Mouse (Mus musculus): Measurements from ENCODE around the gene Gm49396. TPM values are rescaled to one million over a fixed set of nuclear protein-coding genes. Genes with fewer than 3 reads are reported as not detected.
A peak's percentile ranks its signal among the peaks of the same experiment; 100 is the strongest.

Gene Gm49396
- polyA plus RNA-seq, 1 experiment from 2014 or later, result 12.4 TPM

DNA sequence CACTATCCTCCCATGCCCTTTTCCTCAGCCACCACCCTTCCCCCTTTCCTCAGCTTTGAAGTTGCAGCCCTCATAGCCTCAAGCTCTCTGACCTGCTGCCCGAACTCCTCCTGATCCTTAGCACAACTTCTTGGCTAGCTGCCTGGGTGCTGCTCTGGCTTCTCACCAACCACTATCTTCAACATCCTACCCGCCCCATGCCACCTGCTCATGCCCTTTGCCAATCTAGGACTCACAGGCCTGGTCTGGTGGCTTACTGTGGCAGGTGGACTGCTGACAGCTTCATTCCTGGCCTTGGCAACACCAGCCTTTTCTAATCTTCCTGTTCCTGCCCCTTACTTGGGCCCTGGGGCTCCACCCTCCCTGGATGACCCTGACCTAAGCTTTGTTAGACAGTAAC, 9.8 kb downstream of the Gm49396 start:
- H3K27ac ChIP-seq, result no peak overlapping the region
- 69% methylated on average over 2 of the region's 2 CpGs for WGBS
- ATAC-seq (ENCODE audit: insufficient number of reproducible peaks, low FRiP score, low TSS enrichment, low read depth), result no peak

DNA sequence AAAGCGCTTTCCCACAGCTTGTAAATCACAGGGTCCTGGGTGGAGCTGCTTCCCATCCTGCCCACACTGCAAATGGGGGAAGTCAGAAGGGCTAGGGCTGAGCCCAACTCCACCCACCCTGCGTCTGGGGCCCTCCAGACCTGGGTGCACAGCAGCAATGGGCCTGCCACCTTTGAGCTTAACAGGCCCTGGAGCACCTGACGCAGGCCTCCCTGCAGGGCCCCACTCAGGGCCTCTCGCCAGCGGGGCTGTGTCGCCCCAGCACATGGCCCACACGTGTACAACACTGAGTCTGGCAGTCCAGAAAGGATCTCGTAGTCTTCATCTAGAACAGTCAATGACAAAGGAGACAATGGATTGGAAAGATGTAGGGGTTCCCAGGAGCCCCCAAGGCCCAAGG, 16.8 kb downstream of the Gm49396 start:
- no peak for ATAC-seq (ENCODE audit: insufficient number of reproducible peaks, low FRiP score, low TSS enrichment, low read depth)
- H3K4me2 ChIP-seq, result no peak overlapping the region
- 89% methylated on average over 8 of the region's 8 CpGs for WGBS

More for the DNA sequence above, 9.8 kb downstream of the Gm49396 start:
- Histone ChIP-seq H3K9ac (no peak overlapping the region), H3K4me3 (no peak overlapping the region), H3K4me2 (no peak overlapping the region), H3K27me3 (no peaks in the 10 kb centered on the region), H3K36me3 (peaks cover 98% of the 10 kb centered on the region), H3K4me1 (no peaks in the 10 kb centered on the region), H3K9me3 (no peaks in the 10 kb centered on the region)

DNA sequence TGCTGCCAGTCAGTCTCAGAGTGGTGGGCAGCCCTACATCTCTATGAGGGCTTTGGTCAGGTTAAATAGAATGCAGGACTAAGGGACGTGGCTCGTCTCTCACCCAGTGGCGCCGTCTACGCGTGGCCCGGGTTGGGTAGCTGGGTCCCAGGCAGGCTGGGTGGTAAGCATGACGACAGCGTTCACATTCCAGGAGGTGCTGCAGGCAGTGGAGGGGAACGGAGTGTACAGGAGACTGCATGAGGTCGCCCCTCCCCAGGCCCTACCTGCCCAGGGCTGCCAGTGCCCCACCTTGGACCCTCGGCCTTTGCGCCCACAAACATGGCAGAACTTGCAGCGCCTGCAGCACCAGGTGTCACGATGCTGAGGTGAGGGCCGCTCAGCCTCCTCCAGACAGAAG, 18.4 kb downstream of the Gm49396 start:
- H3K9ac ChIP-seq, result no peak overlapping the region
- WGBS, result 92% methylated on average over 16 of the region's 16 CpGs
- H3K27ac ChIP-seq, result no peak overlapping the region
- peaks cover 99% of the 10 kb centered on the region for H3K36me3 ChIP-seq
- H3K27me3 ChIP-seq, result no peaks in the 10 kb centered on the region
- no peak for ATAC-seq (ENCODE audit: insufficient number of reproducible peaks, low FRiP score, low TSS enrichment, low read depth)
- H3K4me2 ChIP-seq, result no peak overlapping the region
- no peaks in the 10 kb centered on the region for H3K9me3 ChIP-seq
- H3K4me1 ChIP-seq, result peaks cover 4% of the 10 kb centered on the region
- H3K4me3 ChIP-seq, result no peak overlapping the region

More for the DNA sequence above, 16.8 kb downstream of the Gm49396 start:
- H3K27me3 ChIP-seq, result no peaks in the 10 kb centered on the region
- peaks cover 100% of the 10 kb centered on the region for H3K36me3 ChIP-seq
- no peak overlapping the region for H3K27ac ChIP-seq
- no peak overlapping the region for H3K4me3 ChIP-seq
- H3K9me3 ChIP-seq, result no peaks in the 10 kb centered on the region
- no peaks in the 10 kb centered on the region for H3K4me1 ChIP-seq
- H3K9ac ChIP-seq, result no peak overlapping the region

DNA sequence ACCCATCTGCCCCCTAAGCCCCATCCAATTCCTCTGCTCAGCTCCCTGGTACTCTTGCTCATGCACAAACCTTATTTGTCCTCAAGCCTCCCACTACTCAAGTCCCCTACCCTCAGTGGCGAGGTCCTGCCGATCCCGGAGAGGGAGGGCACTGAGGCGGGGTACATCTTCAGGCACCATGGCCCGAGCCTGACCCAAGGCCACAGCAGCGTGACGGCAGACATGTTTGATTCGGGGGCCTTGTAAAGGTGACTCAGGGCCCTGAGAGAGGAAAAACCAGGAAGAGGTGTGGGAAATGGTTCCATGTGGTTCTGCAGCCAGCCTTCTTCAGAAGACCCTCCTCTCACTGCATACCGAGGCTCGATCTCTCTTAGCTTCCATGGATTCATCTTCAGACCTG, 21.2 kb downstream of the Gm49396 start:
- 91% methylated on average over 10 of the region's 10 CpGs for whole genome bisulfite sequencing
- Histone ChIP-seq H3K4me3 (no peak overlapping the region), H3K9ac (no peak overlapping the region), H3K4me1 (peaks cover 16% of the 10 kb centered on the region), H3K9me3 (no peaks in the 10 kb centered on the region), H3K4me2 (no peak overlapping the region), H3K27me3 (no peaks in the 10 kb centered on the region), H3K27ac (no peak overlapping the region), H3K36me3 (peaks cover 72% of the 10 kb centered on the region)
- ATAC-seq (ENCODE audit: insufficient number of reproducible peaks, low FRiP score, low TSS enrichment, low read depth), result no peak

DNA sequence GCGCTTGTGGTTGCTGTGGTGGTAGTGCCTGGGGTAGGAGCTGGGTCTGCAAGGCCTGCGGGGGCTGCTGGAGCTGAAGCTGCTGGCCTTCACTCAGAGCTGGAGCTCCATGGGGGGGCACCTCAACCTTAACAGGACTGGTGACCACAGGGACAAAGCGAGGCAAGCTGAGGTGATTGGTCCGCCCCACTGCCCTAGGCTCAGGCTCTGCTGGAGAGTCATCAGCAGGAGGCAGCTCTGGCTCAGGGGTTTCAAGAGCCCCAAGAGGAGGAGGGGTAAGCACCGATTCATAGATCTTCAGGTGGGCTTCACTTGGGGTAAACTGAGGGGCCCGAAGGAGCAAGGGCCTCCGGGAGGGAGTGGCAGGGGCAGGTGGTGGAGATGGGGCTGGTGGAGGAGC, 22.0 kb downstream of the Gm49396 start:
- Histone ChIP-seq H3K4me1 (peaks cover 23% of the 10 kb centered on the region), H3K4me3 (no peak overlapping the region), H3K4me2 (no peak overlapping the region), H3K27me3 (no peaks in the 10 kb centered on the region), H3K27ac (no peak overlapping the region), H3K9ac (no peak overlapping the region), H3K9me3 (no peaks in the 10 kb centered on the region), H3K36me3 (peaks cover 64% of the 10 kb centered on the region)
- no peak for ATAC-seq (ENCODE audit: insufficient number of reproducible peaks, low FRiP score, low TSS enrichment, low read depth)
- WGBS, result 97% methylated on average over 7 of the region's 7 CpGs

DNA sequence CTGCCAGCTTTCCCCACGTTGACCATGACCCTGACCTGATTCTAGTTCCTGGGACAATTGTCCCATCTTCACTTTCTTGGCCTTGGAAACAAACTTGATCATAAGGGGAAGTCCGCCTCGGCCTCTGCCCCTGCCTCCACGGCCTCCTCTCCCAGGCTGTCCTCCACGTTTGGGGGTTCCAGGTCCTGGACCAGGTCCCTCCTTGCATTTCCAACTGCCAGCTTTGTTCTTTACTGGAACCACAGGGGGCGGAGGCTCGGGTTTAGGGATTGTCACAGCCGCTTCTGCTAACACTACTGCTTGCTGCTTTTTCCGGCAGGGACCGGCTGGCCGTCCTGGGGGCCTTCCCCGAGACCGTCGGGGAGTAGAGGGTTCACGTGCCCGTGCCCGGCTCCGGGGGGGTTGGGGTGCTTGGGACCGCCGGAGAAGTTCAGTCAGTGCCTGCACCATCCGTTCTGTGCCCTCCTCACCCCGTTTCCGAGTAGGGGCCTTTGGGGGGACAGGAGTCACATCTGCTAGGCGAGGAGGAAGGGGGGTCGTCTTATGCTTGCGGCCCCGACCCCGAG, 23.4 kb downstream of the Gm49396 start:
- Histone ChIP-seq H3K4me3 (0 out of 2 replicates have a peak overlapping the region, but pooled peaks have one; percentile 96), H3K27me3 (no peaks in the 10 kb centered on the region), H3K4me1 (peaks cover 27% of the 10 kb centered on the region), H3K4me2 (no peak overlapping the region), H3K27ac (no peak overlapping the region), H3K9me3 (no peaks in the 10 kb centered on the region), H3K36me3 (peaks cover 50% of the 10 kb centered on the region), H3K9ac (0 out of 2 replicates have a peak overlapping the region, but pooled peaks have one; percentile 99)
- WGBS, result 87% methylated on average over 28 of the region's 28 CpGs
- no peak for ATAC-seq (ENCODE audit: insufficient number of reproducible peaks, low FRiP score, low TSS enrichment, low read depth)

DNA sequence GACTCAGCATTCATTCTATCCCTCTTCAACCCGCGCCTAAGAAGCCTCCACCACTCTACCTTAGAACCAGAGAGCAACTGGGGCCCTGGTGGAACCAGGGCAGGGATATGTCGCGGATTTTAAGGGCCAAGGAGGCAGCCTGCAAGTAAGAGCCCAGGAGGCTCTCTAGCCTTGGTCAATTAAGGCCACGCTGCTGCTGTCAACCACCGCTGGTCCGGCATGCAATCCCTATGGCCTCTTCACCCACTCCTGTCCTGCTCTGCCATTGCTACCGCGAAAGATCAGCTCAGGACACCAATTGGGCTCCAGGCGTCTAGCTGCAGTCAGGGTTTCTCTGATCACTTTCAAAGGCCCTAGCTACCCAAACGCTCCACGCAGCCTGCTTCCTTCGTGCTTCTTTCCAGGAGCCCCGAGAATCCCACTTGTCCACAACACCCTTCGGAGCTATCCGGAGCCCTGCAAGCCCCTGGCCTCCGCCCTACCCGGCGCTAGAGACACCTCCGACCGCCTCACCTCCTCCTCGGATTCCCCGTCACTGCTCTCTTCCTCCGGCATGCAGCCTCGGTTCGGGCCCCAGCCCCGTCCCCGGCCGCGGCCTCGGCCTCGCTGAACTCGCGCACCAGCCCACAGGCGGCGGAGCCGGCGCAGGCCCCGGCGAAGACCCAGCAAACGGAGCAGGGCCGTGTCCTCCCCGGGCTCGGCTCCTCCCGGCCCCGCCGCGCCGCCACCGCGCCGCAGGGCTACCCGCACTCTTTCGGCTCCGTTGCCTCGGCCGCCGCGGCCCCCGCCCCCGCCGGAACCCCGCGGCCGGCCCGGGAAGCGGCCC, 24.9 kb downstream of the Gm49396 start:
- ATAC-seq (ENCODE audit: insufficient number of reproducible peaks, low FRiP score, low TSS enrichment, low read depth), result no peak

DNA sequence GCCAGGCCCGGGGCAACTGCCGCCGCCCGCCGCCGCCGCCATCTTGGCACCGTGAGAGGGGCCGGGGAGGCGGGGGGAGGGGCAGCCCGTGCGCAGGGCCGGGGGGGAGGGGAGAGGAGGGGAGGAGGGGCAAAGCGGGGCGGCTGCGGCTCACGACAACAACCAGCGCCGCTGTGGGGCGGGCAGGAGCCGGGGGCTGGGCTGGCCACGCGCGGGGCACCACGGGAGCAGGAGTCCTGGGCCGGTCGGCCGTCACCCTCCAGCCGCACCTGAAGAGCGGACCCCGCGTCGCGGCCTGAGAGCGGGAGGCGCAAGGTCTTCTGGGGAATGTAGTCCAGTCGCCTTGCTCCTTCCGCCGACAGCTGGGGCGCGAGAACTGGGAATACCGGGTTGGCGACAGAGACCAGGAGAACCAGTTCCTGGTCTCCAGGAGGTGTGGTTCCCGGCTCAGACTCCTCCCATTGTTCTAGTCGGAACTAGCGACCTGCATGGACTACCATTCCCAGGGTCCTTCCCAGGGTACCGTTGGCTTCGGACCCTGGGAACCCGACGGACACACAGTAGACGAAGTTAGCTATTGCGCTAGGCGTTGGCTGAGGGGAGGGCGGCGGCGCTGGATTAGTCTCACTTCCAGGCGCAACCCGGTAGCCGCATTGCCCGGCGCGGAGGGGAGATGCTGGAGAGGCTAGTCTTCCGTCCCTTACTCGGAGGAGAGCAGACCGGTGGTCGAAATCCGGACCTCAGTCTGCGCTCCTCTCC, 25.7 kb downstream of the Gm49396 start, which contains the start of gene Kmt2b:
TSS of gene Kmt2b (minus strand) at position 51 of the 759 bp plus-strand sequence.
- Histone ChIP-seq H3K9ac (peak within 1 kb of the TSS; percentile 99), H3K36me3 (peaks cover 27% of the 10 kb centered on the region), H3K4me1 (peaks cover 27% of the 10 kb centered on the region), H3K4me2 (peak within 1 kb of the TSS; percentile 87), H3K9me3 (no peaks in the 10 kb centered on the region), H3K27ac (peak within 1 kb of the TSS; percentile 94), H3K27me3 (no peaks in the 10 kb centered on the region), H3K4me3 (peak within 1 kb of the TSS; percentile 96)
- ATAC-seq (ENCODE audit: insufficient number of reproducible peaks, low FRiP score, low TSS enrichment, low read depth), result peak; percentile 96
- under 1% methylated on average over 51 of the region's 68 CpGs for WGBS

More for the DNA sequence above, 24.9 kb downstream of the Gm49396 start:
- Histone ChIP-seq H3K9ac (peak overlapping the region; percentile 99), H3K27ac (peak overlapping the region; percentile 94), H3K4me3 (peak overlapping the region; percentile 96), H3K9me3 (no peaks in the 10 kb centered on the region), H3K4me1 (peaks cover 27% of the 10 kb centered on the region), H3K36me3 (peaks cover 35% of the 10 kb centered on the region), H3K27me3 (no peaks in the 10 kb centered on the region), H3K4me2 (peak overlapping the region; percentile 87)
- WGBS, result under 1% methylated on average over 60 of the region's 67 CpGs

DNA sequence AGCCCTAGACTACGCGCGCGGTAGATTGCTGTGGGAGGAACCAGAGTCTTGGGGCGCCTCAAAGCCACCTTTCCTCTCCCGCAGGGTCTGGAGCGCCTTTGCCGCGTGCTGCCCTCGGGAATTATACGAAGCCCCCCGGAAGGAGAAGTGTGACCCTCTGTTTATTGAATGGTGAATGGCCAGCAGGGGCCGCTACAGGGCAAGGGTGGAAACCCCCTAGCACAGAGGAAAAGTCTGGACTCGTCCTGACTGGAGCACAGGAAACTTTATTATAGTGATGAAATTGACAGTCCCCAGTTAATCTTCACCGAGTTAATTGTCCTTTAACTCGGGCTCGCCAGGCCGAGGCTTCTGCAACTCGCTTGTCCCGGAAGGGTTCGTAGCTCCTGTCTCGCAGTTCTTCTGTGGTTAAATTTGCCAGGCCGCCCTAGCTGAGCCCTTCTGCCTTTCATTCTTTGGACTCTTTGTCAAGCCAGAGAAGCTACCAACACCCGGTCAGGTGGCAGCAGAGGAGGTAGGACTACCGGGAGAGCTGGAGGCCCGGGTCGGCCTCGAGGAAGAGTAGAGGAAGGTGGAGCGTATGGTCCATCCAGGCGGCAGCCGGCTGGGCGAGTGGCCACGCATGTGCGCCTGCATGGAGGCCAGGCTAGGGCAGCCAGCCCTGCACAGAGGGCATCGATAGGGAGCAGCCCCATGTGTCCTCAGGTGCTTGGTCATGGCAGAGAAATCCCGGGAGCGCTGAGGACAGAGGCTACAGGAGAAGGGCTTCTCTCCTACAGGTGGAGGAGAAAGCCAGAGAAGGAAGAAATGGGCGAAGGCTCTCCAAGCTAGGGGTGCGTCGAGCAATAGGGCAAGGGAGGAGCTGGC, 26.5 kb downstream of the Gm49396 start:
- H3K27ac ChIP-seq, result peak overlapping the region; percentile 94
- ATAC-seq (ENCODE audit: insufficient number of reproducible peaks, low FRiP score, low TSS enrichment, low read depth), result peak; percentile 42
- peak overlapping the region; percentile 96 for H3K4me3 ChIP-seq
- H3K4me2 ChIP-seq, result peak overlapping the region; percentile 77
- H3K9me3 ChIP-seq, result no peaks in the 10 kb centered on the region
- peak overlapping the region; percentile 99; the same call in 1 of the 2 replicates for H3K9ac ChIP-seq
- 0 out of 2 replicates have a peak, but pooled peaks cover 3% of the 10 kb centered on the region for H3K27me3 ChIP-seq
- H3K36me3 ChIP-seq, result peaks cover 19% of the 10 kb centered on the region
- 25% methylated on average over 39 of the region's 40 CpGs for WGBS
- peaks cover 27% of the 10 kb centered on the region for H3K4me1 ChIP-seq

DNA sequence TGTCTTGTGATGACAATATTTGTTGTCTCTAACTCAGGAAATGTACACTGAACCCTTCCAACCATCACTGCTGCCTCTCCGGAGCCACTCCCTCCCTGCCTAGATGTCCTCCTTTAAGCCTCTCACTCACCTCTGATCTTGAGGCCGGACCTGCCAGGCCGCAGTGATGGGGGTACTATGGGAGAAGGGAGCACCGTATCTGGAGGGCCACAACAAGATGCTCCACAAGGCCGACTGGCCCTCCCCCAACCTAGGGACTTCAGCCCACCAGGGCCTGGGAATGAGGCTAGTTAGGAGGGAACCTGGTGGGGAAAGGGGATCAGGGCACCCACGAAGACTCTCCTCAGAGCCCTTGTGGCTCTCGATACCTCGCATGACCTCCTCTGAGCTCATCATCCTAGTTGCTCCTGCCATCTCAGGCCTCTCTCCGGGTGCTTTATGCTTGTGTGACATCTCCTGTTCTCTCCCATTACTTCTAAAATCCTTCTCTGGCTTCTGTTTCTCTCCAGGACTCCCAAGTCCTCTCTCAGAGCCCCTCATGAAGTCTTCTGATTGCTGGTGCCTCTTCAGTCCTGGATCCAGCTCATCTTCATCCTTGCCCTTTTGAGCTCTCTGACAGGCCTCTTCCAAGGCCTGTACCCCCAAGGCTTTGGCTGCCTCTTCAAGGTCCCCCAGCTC, 27.9 kb downstream of the Gm49396 start:
- 85% methylated on average over 9 of the region's 9 CpGs for WGBS
- Histone ChIP-seq H3K27ac (no peak overlapping the region), H3K9me3 (no peaks in the 10 kb centered on the region), H3K27me3 (0 out of 2 replicates have a peak, but pooled peaks cover 7% of the 10 kb centered on the region), H3K4me3 (no peak overlapping the region), H3K9ac (0 out of 2 replicates have a peak overlapping the region, but pooled peaks have one; percentile 10), H3K4me2 (no peak overlapping the region), H3K4me1 (peaks cover 25% of the 10 kb centered on the region), H3K36me3 (peaks cover 5% of the 10 kb centered on the region; the same call in 1 of the 2 replicates)
- ATAC-seq (ENCODE audit: insufficient number of reproducible peaks, low FRiP score, low TSS enrichment, low read depth), result no peak

All from limb, embryonic 15.5 days (tissue).